ENCODE assay signal across 8 mouse cellular contexts in the genomic region with DNA sequence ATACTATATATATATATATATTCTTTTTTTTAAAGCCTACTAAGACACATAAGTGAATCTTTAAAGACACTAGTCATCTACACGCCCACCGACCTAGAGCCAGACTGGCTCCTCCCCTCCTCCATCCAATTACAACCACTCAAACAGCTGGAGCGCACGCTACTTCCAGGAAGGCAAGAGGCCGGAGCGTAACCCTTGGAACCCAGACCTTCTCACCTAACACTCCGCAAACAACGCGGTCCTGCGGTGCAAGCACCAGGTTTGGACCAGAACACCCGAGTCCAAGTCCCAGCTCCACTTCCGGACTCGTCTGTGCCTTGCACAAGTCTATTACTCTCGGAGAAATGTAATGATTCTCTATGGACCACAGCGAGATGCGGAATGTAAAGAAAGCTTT. TPM values are rescaled to one million over a fixed set of nuclear protein-coding genes. Genes with fewer than 3 reads are reported as not detected.
DNase-seq lines count a peak whose midpoint lies in the region; ATAC-seq and TF ChIP-seq lines count a peak whose summit lies in the region.

No protein-coding gene starts in this region.

- H3K9ac ChIP-seq in hindbrain, embryonic 12.5 days: peak overlapping the region; percentile 74
- peak overlapping the region; percentile 79 for H3K9ac ChIP-seq in limb, embryonic 14.5 days (ENCODE audit: low read depth, low read length, severe bottlenecking)
- peak overlapping the region; percentile 83 for H3K9ac ChIP-seq in midbrain, embryonic 16.5 days (ENCODE audit: low read depth, low read length)

- H3K36me3 ChIP-seq in hindbrain, embryonic 12.5 days: no peaks in the 10 kb centered on the region
- no peaks in the 10 kb centered on the region; the same call in 1 of the 2 replicates for H3K36me3 ChIP-seq in limb, embryonic 14.5 days (ENCODE audit: control insufficient read depth, insufficient read depth, low read length)
- H3K36me3 ChIP-seq in midbrain, embryonic 16.5 days (ENCODE audit: control insufficient read depth, insufficient read depth, low read length): 0 out of 2 replicates have a peak, but pooled peaks cover 2% of the 10 kb centered on the region

- DNase-seq in left cerebral cortex, postnatal 10 days (ENCODE audit: extremely low spot score in 1 of 2, low spot score in 2 of 2): peak; percentile 23 to 52
- DNase-seq in left cerebral cortex, adult 11 months (ENCODE audit: low spot score): no peak
- DNase-seq in MN1 (ENCODE audit: low spot score): peak; percentile 58
- DNase-seq in limb, embryonic 14.5 days (ENCODE audit: low spot score): peak; percentile 52
- DNase-seq in Muller cell, postnatal 12 days (ENCODE audit: inconsistent ontology term): no peak

- intact Hi-C loops in left cerebral cortex, postnatal 10 days (cut with DNase I): loop anchor here (5.0 kb wide), 1 partner anchor 42 kb away; no protein-coding TSS in a partner anchor

- H3K27ac ChIP-seq in hindbrain, embryonic 12.5 days: peak overlapping the region; percentile 83
- H3K27ac ChIP-seq in limb, embryonic 14.5 days (replicated peaks; ENCODE audit: low read depth, low read length): peak overlapping the region; percentile 85
- H3K27ac ChIP-seq in midbrain, embryonic 16.5 days (ENCODE audit: low read length): peak overlapping the region; percentile 87

- peaks cover 15% of the 10 kb centered on the region for H3K27me3 ChIP-seq in hindbrain, embryonic 12.5 days
- no peaks in the 10 kb centered on the region for H3K27me3 ChIP-seq in limb, embryonic 14.5 days (ENCODE audit: control insufficient read depth, insufficient read depth, low read length)
- peaks cover 5% of the 10 kb centered on the region; the same call in 1 of the 2 replicates for H3K27me3 ChIP-seq in midbrain, embryonic 16.5 days (ENCODE audit: control insufficient read depth, insufficient read depth, low read depth, low read length)

- H3K4me3 ChIP-seq in hindbrain, embryonic 12.5 days: peak overlapping the region; percentile 83
- peak overlapping the region; percentile 88 for H3K4me3 ChIP-seq in limb, embryonic 14.5 days (replicated peaks; ENCODE audit: low read length)
- H3K4me3 ChIP-seq in midbrain, embryonic 16.5 days (ENCODE audit: low read depth, low read length): peak overlapping the region; percentile 90

- under 1% methylated on average over 16 of the region's 16 CpGs for WGBS in hindbrain, embryonic 12.5 days
- WGBS in limb, embryonic 14.5 days: under 1% methylated on average over 16 of the region's 16 CpGs
- under 1% methylated on average over 16 of the region's 16 CpGs for WGBS in midbrain, embryonic 16.5 days

- TF ChIP-seq POLR2A in limb, embryonic 14.5 days (IDR thresholded peaks at IDR 0.05; ENCODE audit: borderline replicate concordance, extremely low read depth, insufficient read depth, insufficient read length): no peak

- H3K9me3 ChIP-seq in hindbrain, embryonic 12.5 days (replicated peaks): no peaks in the 10 kb centered on the region
- no peaks in the 10 kb centered on the region for H3K9me3 ChIP-seq in limb, embryonic 14.5 days (ENCODE audit: control insufficient read depth, low read length)
- no peaks in the 10 kb centered on the region for H3K9me3 ChIP-seq in midbrain, embryonic 16.5 days (replicated peaks; ENCODE audit: control insufficient read depth, low read length, poor library complexity, severe bottlenecking)

- H3K4me1 ChIP-seq in hindbrain, embryonic 12.5 days: peaks cover 20% of the 10 kb centered on the region
- H3K4me1 ChIP-seq in limb, embryonic 14.5 days (ENCODE audit: control insufficient read depth, insufficient read depth, low read length): peaks cover 28% of the 10 kb centered on the region
- H3K4me1 ChIP-seq in midbrain, embryonic 16.5 days (ENCODE audit: control insufficient read depth, insufficient read depth, low read length): peaks cover 14% of the 10 kb centered on the region

- H3K4me2 ChIP-seq in hindbrain, embryonic 12.5 days (replicated peaks): peak overlapping the region; percentile 99
- H3K4me2 ChIP-seq in limb, embryonic 14.5 days (replicated peaks; ENCODE audit: low read depth, low read length, severe bottlenecking): peak overlapping the region; percentile 65
- H3K4me2 ChIP-seq in midbrain, embryonic 16.5 days (ENCODE audit: low read length): peak overlapping the region; percentile 92

- peak; percentile 36 for ATAC-seq in erythroblast, adult 5-6 weeks (replicated peaks; ENCODE audit: low FRiP score, poor library complexity, severe bottlenecking)
- ATAC-seq in hindbrain, embryonic 12.5 days (ENCODE audit: low FRiP score): peak; percentile 26
- ATAC-seq in limb, embryonic 14.5 days (ENCODE audit: low FRiP score, low read depth): no peak
- peak; percentile 16 for ATAC-seq in midbrain, embryonic 16.5 days

RNA-seq across cellular contexts. Expression of gene Mms19, which starts 0.5 kb away (rescaled TPM):
- total RNA-seq in left cerebral cortex, postnatal 10 days (2021): 10 to 100 TPM; 30.1 to 39.8 TPM
- total RNA-seq in erythroblast, adult 5-6 weeks (2015; ENCODE audit: low replicate concordance): 10.0 and 27.0 TPM in 2 replicates
- 3.5 and 13.9 TPM in 2 replicates for total RNA-seq in erythroblast, adult 5-6 weeks (2017; ENCODE audit: low replicate concordance)
- polyA plus RNA-seq in hindbrain, embryonic 12.5 days (2016; fragmentation: Nextera tagmentation; extraction: Ambion mirVana): 33.1 and 39.0 TPM in 2 replicates
- 83.7 and 102 TPM in 2 replicates for polyA plus RNA-seq in limb, embryonic 14.5 days (2012; rRNA removed)
- 30.0 and 36.1 TPM in 2 replicates for polyA plus RNA-seq in limb, embryonic 14.5 days (2014; fragmentation: Nextera tagmentation; extraction: Ambion mirVana)
- 27.0 and 31.9 TPM in 2 replicates for polyA plus RNA-seq in midbrain, embryonic 16.5 days (2015; fragmentation: Nextera tagmentation; extraction: Ambion mirVana)

RNA-seq across cellular contexts. Expression of gene Ubtd1, which starts 1.1 kb away (rescaled TPM):
- total RNA-seq in left cerebral cortex, postnatal 10 days (2021): 10 to 100 TPM; 13.2 to 13.4 TPM
- 1.9 and 3.7 TPM in 2 replicates for total RNA-seq in erythroblast, adult 5-6 weeks (2015; ENCODE audit: low replicate concordance)
- 2.4 and 3.7 TPM in 2 replicates for total RNA-seq in erythroblast, adult 5-6 weeks (2017; ENCODE audit: low replicate concordance)
- 15.9 and 16.2 TPM in 2 replicates for polyA plus RNA-seq in hindbrain, embryonic 12.5 days (2016; fragmentation: Nextera tagmentation; extraction: Ambion mirVana)
- 38.9 and 50.1 TPM in 2 replicates for polyA plus RNA-seq in limb, embryonic 14.5 days (2012; rRNA removed)
- polyA plus RNA-seq in limb, embryonic 14.5 days (2014; fragmentation: Nextera tagmentation; extraction: Ambion mirVana): 19.4 and 19.7 TPM in 2 replicates
- polyA plus RNA-seq in midbrain, embryonic 16.5 days (2015; fragmentation: Nextera tagmentation; extraction: Ambion mirVana): 9.1 and 10.1 TPM in 2 replicates

RNA-seq across cellular contexts. Expression of gene Zdhhc16, which starts 47.1 kb away (rescaled TPM):
- 10 to 100 TPM; 55.0 to 69.5 TPM for total RNA-seq in left cerebral cortex, postnatal 10 days (2021)
- 20.2 and 22.6 TPM in 2 replicates for total RNA-seq in erythroblast, adult 5-6 weeks (2015; ENCODE audit: low replicate concordance)
- total RNA-seq in erythroblast, adult 5-6 weeks (2017; ENCODE audit: low replicate concordance): 6.4 and 19.0 TPM in 2 replicates
- polyA plus RNA-seq in hindbrain, embryonic 12.5 days (2016; fragmentation: Nextera tagmentation; extraction: Ambion mirVana): 75.8 and 76.4 TPM in 2 replicates
- polyA plus RNA-seq in limb, embryonic 14.5 days (2012; rRNA removed): 114 and 146 TPM in 2 replicates
- 76.1 and 79.2 TPM in 2 replicates for polyA plus RNA-seq in limb, embryonic 14.5 days (2014; fragmentation: Nextera tagmentation; extraction: Ambion mirVana)
- polyA plus RNA-seq in midbrain, embryonic 16.5 days (2015; fragmentation: Nextera tagmentation; extraction: Ambion mirVana): 84.2 and 90.2 TPM in 2 replicates

RNA-seq across cellular contexts. Expression of gene Exosc1, which starts 47.2 kb away (rescaled TPM):
- 10 to 100 TPM; 23.7 to 29.0 TPM for total RNA-seq in left cerebral cortex, postnatal 10 days (2021)
- 14.0 and 14.6 TPM in 2 replicates for total RNA-seq in erythroblast, adult 5-6 weeks (2015; ENCODE audit: low replicate concordance)
- 12.8 and 14.1 TPM in 2 replicates for total RNA-seq in erythroblast, adult 5-6 weeks (2017; ENCODE audit: low replicate concordance)
- 63.1 and 64.4 TPM in 2 replicates for polyA plus RNA-seq in hindbrain, embryonic 12.5 days (2016; fragmentation: Nextera tagmentation; extraction: Ambion mirVana)
- 35.9 and 40.1 TPM in 2 replicates for polyA plus RNA-seq in limb, embryonic 14.5 days (2012; rRNA removed)
- polyA plus RNA-seq in limb, embryonic 14.5 days (2014; fragmentation: Nextera tagmentation; extraction: Ambion mirVana): 74.9 and 76.1 TPM in 2 replicates
- 59.1 and 61.3 TPM in 2 replicates for polyA plus RNA-seq in midbrain, embryonic 16.5 days (2015; fragmentation: Nextera tagmentation; extraction: Ambion mirVana)

RNA-seq across cellular contexts. Expression of gene Ankrd2, which starts 55.4 kb away (rescaled TPM):
- total RNA-seq in left cerebral cortex, postnatal 10 days (2021): under 1 TPM in 1 of 2 experiments, not detected in 1; 0.32 TPM
- not detected in 2 replicates for total RNA-seq in erythroblast, adult 5-6 weeks (2015; ENCODE audit: low replicate concordance)
- not detected in 2 replicates for total RNA-seq in erythroblast, adult 5-6 weeks (2017; ENCODE audit: low replicate concordance)
- not detected in 2 replicates for polyA plus RNA-seq in hindbrain, embryonic 12.5 days (2016; fragmentation: Nextera tagmentation; extraction: Ambion mirVana)
- polyA plus RNA-seq in limb, embryonic 14.5 days (2012; rRNA removed): 0.58 and 0.96 TPM in 2 replicates
- 0.66 and 1.5 TPM in 2 replicates for polyA plus RNA-seq in limb, embryonic 14.5 days (2014; fragmentation: Nextera tagmentation; extraction: Ambion mirVana)
- polyA plus RNA-seq in midbrain, embryonic 16.5 days (2015; fragmentation: Nextera tagmentation; extraction: Ambion mirVana): 0.71 and 0.94 TPM in 2 replicates

Comparison
In these comparisons a context has a peak if more than half of its experiments do, and no peak if none do; other contexts are left out.
1. DNase-seq: peak in left cerebral cortex, postnatal 10 days (2 of 2), MN1 (single experiment) and limb, embryonic 14.5 days (single experiment); none in left cerebral cortex, adult 11 months (single experiment) and Muller cell, postnatal 12 days (single experiment).
2. Peak in every context shown above with its lines, with median percentiles within 50 percentile points of each other: H3K27ac ChIP-seq, H3K4me2 ChIP-seq, H3K4me3 ChIP-seq and H3K9ac ChIP-seq.